Mouse (Mus musculus): ENCODE measurements around the gene Pltp. TPM values are rescaled to one million over a fixed set of nuclear protein-coding genes. Genes with fewer than 3 reads are reported as not detected.
"Not testable (repeated sequence)": the region's sequence is repeated elsewhere in the genome, so short reads cannot be mapped to it uniquely, and the experiment has no call there.

Gene Pltp
- polyA plus RNA-seq, 1 experiment from 2014 or later = 48.5 TPM

- H3K27ac ChIP-seq; H3K27me3 ChIP-seq (replicated peaks); H3K9me3 ChIP-seq; ATAC-seq (ENCODE audit: insufficient read depth, low FRiP score, low read depth); H3K4me3 ChIP-seq (replicated peaks); H3K4me1 ChIP-seq; H3K4me2 ChIP-seq; H3K9ac ChIP-seq: not testable (repeated sequence)
- H3K36me3 ChIP-seq = peaks cover 43% of the 10 kb centered on the region
- WGBS = 80% methylated on average over 6 of the region's 6 CpGs
Observed at GRCm38 (mm10) chr2:164798554-164798953, 59.0 kb downstream of the Pltp start.

- Histone ChIP-seq H3K4me2 (no peak overlapping the region), H3K27me3 (replicated peaks) (no peaks in the 10 kb centered on the region), H3K4me3 (replicated peaks) (no peak overlapping the region), H3K4me1 (peaks cover 2% of the 10 kb centered on the region; the same call in 1 of the 2 replicates), H3K27ac (no peak overlapping the region), H3K9me3 (no peaks in the 10 kb centered on the region), H3K9ac (no peak overlapping the region), H3K36me3 (peaks cover 51% of the 10 kb centered on the region)
- 74% methylated on average over 4 of the region's 4 CpGs for WGBS
- ATAC-seq (ENCODE audit: insufficient read depth, low FRiP score, low read depth) = no peak
Observed at GRCm38 (mm10) chr2:164795868-164796267, 61.6 kb downstream of the Pltp start.

- 38% methylated on average over 5 of the region's 5 CpGs for WGBS
- Histone ChIP-seq H3K27ac (no peak overlapping the region), H3K4me2 (no peak overlapping the region), H3K27me3 (replicated peaks) (no peaks in the 10 kb centered on the region), H3K36me3 (peaks cover 43% of the 10 kb centered on the region), H3K4me1 (peaks cover 2% of the 10 kb centered on the region; the same call in 1 of the 2 replicates), H3K9ac (no peak overlapping the region), H3K4me3 (replicated peaks) (no peak overlapping the region), H3K9me3 (no peaks in the 10 kb centered on the region)
- ATAC-seq (ENCODE audit: insufficient read depth, low FRiP score, low read depth) = peak; percentile 32; the same call in 1 of the 2 replicates
Observed at GRCm38 (mm10) chr2:164794293-164794692, 63.2 kb downstream of the Pltp start.

- no peaks in the 10 kb centered on the region for H3K9me3 ChIP-seq
- H3K4me3 ChIP-seq (replicated peaks) = no peak overlapping the region
- H3K36me3 ChIP-seq = peaks cover 39% of the 10 kb centered on the region
- H3K4me1 ChIP-seq = peaks cover 4% of the 10 kb centered on the region; the same call in 1 of the 2 replicates
- H3K9ac ChIP-seq = no peak overlapping the region
- H3K27me3 ChIP-seq (replicated peaks) = no peaks in the 10 kb centered on the region
- H3K4me2 ChIP-seq = no peak overlapping the region
- no peak for ATAC-seq (ENCODE audit: insufficient read depth, low FRiP score, low read depth)
- WGBS = 92% methylated on average over 2 of the region's 2 CpGs
- no peak overlapping the region for H3K27ac ChIP-seq
Observed at GRCm38 (mm10) chr2:164793772-164794171, 63.7 kb downstream of the Pltp start.

DNA sequence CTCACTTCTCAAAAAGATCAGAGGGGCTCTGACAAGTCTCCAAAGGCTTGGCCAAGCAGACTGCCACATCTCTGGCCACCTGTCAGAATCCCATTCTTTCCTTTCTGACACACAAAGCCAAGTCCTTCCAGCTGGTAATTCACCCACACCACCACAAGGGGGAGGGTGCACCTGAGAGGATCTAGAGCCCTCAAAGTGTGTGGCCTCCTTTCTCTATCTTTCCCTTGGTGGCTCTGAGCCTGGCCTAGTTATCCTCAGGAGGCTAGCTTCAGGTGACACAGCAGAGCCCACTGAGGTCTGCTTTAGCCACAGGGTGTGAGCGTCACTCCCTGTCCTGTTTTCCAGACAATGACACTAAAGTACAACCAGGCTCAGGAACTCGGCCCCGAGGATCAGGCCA lies 64.3 kb downstream of the Pltp start:
- H3K27ac ChIP-seq = no peak overlapping the region
- no peak overlapping the region for H3K9ac ChIP-seq
- no peak overlapping the region for H3K4me2 ChIP-seq
- no peaks in the 10 kb centered on the region for H3K9me3 ChIP-seq
- H3K4me3 ChIP-seq (replicated peaks) = no peak overlapping the region
- WGBS = 63% methylated on average over 3 of the region's 3 CpGs
- H3K27me3 ChIP-seq (replicated peaks) = no peaks in the 10 kb centered on the region
- H3K4me1 ChIP-seq = peaks cover 9% of the 10 kb centered on the region
- no peak for ATAC-seq (ENCODE audit: insufficient read depth, low FRiP score, low read depth)
- H3K36me3 ChIP-seq = peaks cover 37% of the 10 kb centered on the region

DNA sequence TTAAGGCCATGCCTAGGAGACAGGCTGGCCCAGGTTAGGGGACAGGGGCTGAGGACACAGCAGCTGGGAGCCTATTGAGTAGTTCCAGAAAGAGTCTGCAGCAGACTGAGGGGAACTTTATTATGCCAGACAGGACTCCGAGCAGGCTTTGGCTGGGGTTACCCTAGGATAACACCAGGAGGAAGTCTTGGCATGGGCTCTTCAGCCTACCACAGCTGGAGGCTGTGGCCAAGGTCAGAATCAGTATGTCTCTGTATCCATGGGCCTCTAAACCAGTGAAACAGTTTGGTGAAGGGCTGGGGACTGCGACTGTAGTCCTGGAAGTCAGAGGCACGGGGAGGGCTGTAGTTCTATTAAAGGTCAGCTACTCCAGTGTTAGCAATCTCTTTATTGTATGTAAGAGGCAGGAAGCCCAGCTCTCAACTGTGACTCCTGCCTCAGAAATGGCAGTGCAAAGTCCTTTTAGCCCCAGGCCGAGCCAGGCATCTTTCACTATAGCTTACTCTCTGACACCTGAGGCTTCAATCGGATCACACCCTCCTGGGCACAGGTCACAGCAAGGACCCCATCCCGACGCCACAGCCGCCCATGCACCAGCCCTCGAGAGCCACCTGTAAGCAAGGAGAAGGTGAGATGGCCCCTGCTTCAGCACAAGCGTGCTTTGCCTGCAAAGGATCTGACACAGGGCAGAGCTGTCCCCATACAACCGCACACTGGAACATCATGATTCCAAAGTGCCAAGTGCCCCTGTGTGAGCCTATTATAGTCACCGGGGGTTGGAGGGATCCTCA lies 64.9 kb downstream of the Pltp start:
- Histone ChIP-seq H3K27me3 (replicated peaks) (no peaks in the 10 kb centered on the region), H3K9ac (no peak overlapping the region), H3K27ac (no peak overlapping the region), H3K36me3 (peaks cover 33% of the 10 kb centered on the region), H3K4me2 (no peak overlapping the region), H3K4me3 (replicated peaks) (no peak overlapping the region), H3K9me3 (no peaks in the 10 kb centered on the region), H3K4me1 (peaks cover 9% of the 10 kb centered on the region)
- no peak for ATAC-seq (ENCODE audit: insufficient read depth, low FRiP score, low read depth)
- 94% methylated on average over 12 of the region's 12 CpGs for WGBS

DNA sequence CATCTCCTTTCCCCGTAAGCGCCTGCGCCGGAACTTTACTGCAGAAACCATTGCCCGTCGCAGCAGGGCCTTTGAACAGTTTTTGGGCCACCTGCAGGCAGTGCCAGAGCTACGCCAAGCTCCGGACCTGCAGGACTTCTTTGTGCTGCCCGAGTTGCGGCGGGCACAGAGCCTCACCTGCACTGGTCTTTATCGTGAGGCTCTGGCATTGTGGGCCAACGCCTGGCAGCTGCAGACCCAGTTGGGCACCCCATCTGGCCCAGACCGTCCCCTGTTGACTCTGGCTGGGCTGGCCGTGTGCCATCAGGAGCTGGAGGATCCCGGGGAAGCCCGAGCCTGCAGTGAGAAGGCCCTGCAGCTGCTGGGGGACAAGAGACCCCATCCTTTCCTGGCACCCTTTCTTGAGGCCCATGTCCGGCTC lies 65.7 kb downstream of the Pltp start:
- WGBS = 92% methylated on average over 18 of the region's 18 CpGs
- H3K4me1 ChIP-seq = peaks cover 14% of the 10 kb centered on the region
- no peak for ATAC-seq (ENCODE audit: insufficient read depth, low FRiP score, low read depth)
- H3K27ac ChIP-seq = no peak overlapping the region
- H3K27me3 ChIP-seq (replicated peaks) = no peaks in the 10 kb centered on the region
- H3K9ac ChIP-seq = no peak overlapping the region
- no peak overlapping the region for H3K4me3 ChIP-seq (replicated peaks)
- no peak overlapping the region for H3K4me2 ChIP-seq
- H3K9me3 ChIP-seq = no peaks in the 10 kb centered on the region
- H3K36me3 ChIP-seq = peaks cover 31% of the 10 kb centered on the region

GRCm38 (mm10) chr2:164790451-164790850 lies 67.1 kb downstream of the Pltp start:
- peaks cover 28% of the 10 kb centered on the region for H3K36me3 ChIP-seq
- WGBS = 65% methylated on average over 4 of the region's 4 CpGs

More at GRCm38 (mm10) chr2:164790451-164790850, 67.1 kb downstream of the Pltp start:
- ATAC-seq (ENCODE audit: insufficient read depth, low FRiP score, low read depth) = no peak
- H3K4me2 ChIP-seq = no peak overlapping the region
- H3K27me3 ChIP-seq (replicated peaks) = no peaks in the 10 kb centered on the region
- no peak overlapping the region for H3K9ac ChIP-seq
- H3K9me3 ChIP-seq = no peaks in the 10 kb centered on the region
- no peak overlapping the region for H3K27ac ChIP-seq
- H3K4me1 ChIP-seq = peaks cover 18% of the 10 kb centered on the region
- no peak overlapping the region for H3K4me3 ChIP-seq (replicated peaks)

Other genes starting within 250 kb of the Pltp start
- not detected in 2 replicates for gene Wfdc6b, start 244.2 kb downstream of the Pltp start, polyA plus RNA-seq (2015; fragmentation: Nextera tagmentation; extraction: Ambion mirVana)
- not detected in 2 replicates for gene Wfdc8, start 244.1 kb downstream of the Pltp start, polyA plus RNA-seq (2015; fragmentation: Nextera tagmentation; extraction: Ambion mirVana)
- not detected in 2 replicates for gene Wfdc16, start 218.9 kb downstream of the Pltp start, polyA plus RNA-seq (2015; fragmentation: Nextera tagmentation; extraction: Ambion mirVana)
- 0.44 and 0.99 TPM in 2 replicates for gene Wfdc10, start 201.7 kb downstream of the Pltp start, polyA plus RNA-seq (2015; fragmentation: Nextera tagmentation; extraction: Ambion mirVana)
- not detected in 2 replicates for gene Wfdc9, start 201.1 kb downstream of the Pltp start, polyA plus RNA-seq (2015; fragmentation: Nextera tagmentation; extraction: Ambion mirVana)
- gene Wfdc11, start 183.6 kb downstream of the Pltp start, polyA plus RNA-seq (2015; fragmentation: Nextera tagmentation; extraction: Ambion mirVana) = not detected in 2 replicates
- 1.9 and 3.7 TPM in 2 replicates for gene Wfdc13, start 172.6 kb downstream of the Pltp start, polyA plus RNA-seq (2015; fragmentation: Nextera tagmentation; extraction: Ambion mirVana)
- gene Spint4, start 159.2 kb downstream of the Pltp start, polyA plus RNA-seq (2015; fragmentation: Nextera tagmentation; extraction: Ambion mirVana) = not detected in 2 replicates
- not detected in 2 replicates for gene Spint5, start 142.4 kb downstream of the Pltp start, polyA plus RNA-seq (2015; fragmentation: Nextera tagmentation; extraction: Ambion mirVana)
- gene Wfdc3, start 111.8 kb downstream of the Pltp start, polyA plus RNA-seq (2015; fragmentation: Nextera tagmentation; extraction: Ambion mirVana) = 2.2 and 2.3 TPM in 2 replicates
- gene Dnttip1, start 111.7 kb downstream of the Pltp start, polyA plus RNA-seq (2015; fragmentation: Nextera tagmentation; extraction: Ambion mirVana) = 60.9 and 64.7 TPM in 2 replicates
- gene Ube2c, start 87.8 kb downstream of the Pltp start, polyA plus RNA-seq (2015; fragmentation: Nextera tagmentation; extraction: Ambion mirVana) = 428 and 438 TPM in 2 replicates
- 8.1 and 16.8 TPM in 2 replicates for gene Tnnc2, start 77.7 kb downstream of the Pltp start, polyA plus RNA-seq (2015; fragmentation: Nextera tagmentation; extraction: Ambion mirVana)
- gene Snx21, start 71.9 kb downstream of the Pltp start, polyA plus RNA-seq (2015; fragmentation: Nextera tagmentation; extraction: Ambion mirVana) = 24.6 and 24.8 TPM in 2 replicates
- 21.9 and 22.9 TPM in 2 replicates for gene Acot8, start 52.8 kb downstream of the Pltp start, polyA plus RNA-seq (2015; fragmentation: Nextera tagmentation; extraction: Ambion mirVana)
- 7.9 and 8.5 TPM in 2 replicates for gene Zswim3, start 52.6 kb downstream of the Pltp start, polyA plus RNA-seq (2015; fragmentation: Nextera tagmentation; extraction: Ambion mirVana)
- 13.1 and 13.5 TPM in 2 replicates for gene Zswim1, start 35.0 kb downstream of the Pltp start, polyA plus RNA-seq (2015; fragmentation: Nextera tagmentation; extraction: Ambion mirVana)
- not detected in 2 replicates for gene Spata25, start 29.2 kb downstream of the Pltp start, polyA plus RNA-seq (2015; fragmentation: Nextera tagmentation; extraction: Ambion mirVana)
- gene Ctsa, start 24.8 kb downstream of the Pltp start, polyA plus RNA-seq (2015; fragmentation: Nextera tagmentation; extraction: Ambion mirVana) = 132 and 159 TPM in 2 replicates
- 6.2 and 6.9 TPM in 2 replicates for gene Neurl2, start 24.3 kb downstream of the Pltp start, polyA plus RNA-seq (2015; fragmentation: Nextera tagmentation; extraction: Ambion mirVana)
- gene Pcif1, start 21.6 kb upstream of the Pltp start, polyA plus RNA-seq (2015; fragmentation: Nextera tagmentation; extraction: Ambion mirVana) = 64.7 and 70.9 TPM in 2 replicates
- gene Zfp335, start 54.0 kb upstream of the Pltp start, polyA plus RNA-seq (2015; fragmentation: Nextera tagmentation; extraction: Ambion mirVana) = 10.6 and 12.1 TPM in 2 replicates
- 5.3 and 6.2 TPM in 2 replicates for gene Mmp9, start 83.1 kb upstream of the Pltp start, polyA plus RNA-seq (2015; fragmentation: Nextera tagmentation; extraction: Ambion mirVana)
- gene Slc12a5, start 103.1 kb upstream of the Pltp start, polyA plus RNA-seq (2015; fragmentation: Nextera tagmentation; extraction: Ambion mirVana) = 1.0 and 1.4 TPM in 2 replicates
- 58.6 and 60.6 TPM in 2 replicates for gene Ncoa5, start 177.2 kb upstream of the Pltp start, polyA plus RNA-seq (2015; fragmentation: Nextera tagmentation; extraction: Ambion mirVana)
- gene Cd40, start 197.9 kb upstream of the Pltp start, polyA plus RNA-seq (2015; fragmentation: Nextera tagmentation; extraction: Ambion mirVana) = 7.1 TPM in 2 replicates
- not detected in 2 replicates for gene 1700025C18Rik, start 233.0 kb upstream of the Pltp start, polyA plus RNA-seq (2015; fragmentation: Nextera tagmentation; extraction: Ambion mirVana)